Mouse (Mus musculus) mouse trophoblast stem cell (cell line): ENCODE data around the gene Hmga1b.
"Not testable (repeated sequence)": the region's sequence is repeated elsewhere in the genome, so short reads cannot be mapped to it uniquely, and the experiment has no call there.

Experiments used
- in situ Hi-C, 2 experiments: fragments of 300-500 bp; cut with MseI, MboI; formaldehyde crosslinking; loops; 2 replicates in 1 of 2; 3 replicates in 1 of 2; pipeline ENCODE4 v1.15.1; 2025

The Hmga1b gene

DNA sequence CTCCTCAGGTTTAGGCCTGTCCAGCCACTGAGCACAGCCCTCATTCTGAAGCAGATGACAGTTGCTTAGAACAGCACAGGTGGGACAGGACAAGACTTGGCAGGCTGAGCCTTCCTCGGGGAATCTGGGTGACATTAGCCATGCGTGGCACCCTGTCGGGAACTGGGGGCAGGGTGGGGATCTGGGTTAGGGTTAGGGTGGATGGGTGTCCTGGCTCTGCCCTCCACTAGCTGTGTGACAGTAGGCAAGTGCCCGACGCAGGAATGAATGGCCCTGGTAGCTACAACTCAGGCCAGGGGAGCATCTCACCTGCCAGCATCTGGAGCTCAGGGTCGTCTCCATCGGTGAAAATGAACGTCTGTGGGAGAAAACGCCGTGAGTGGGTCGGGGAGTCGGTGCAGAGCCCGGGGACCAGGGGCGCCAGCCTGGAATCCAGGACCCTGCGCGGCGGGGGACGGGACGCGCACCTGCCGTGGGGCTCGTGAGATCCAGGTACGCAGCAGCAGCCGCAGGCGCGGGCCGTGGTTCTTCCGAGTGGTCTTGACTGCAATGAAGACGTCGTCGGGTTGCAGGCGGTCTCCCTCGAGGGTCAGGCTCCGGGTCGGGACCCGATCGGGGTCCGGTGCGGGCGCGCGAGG is 21.0 kb downstream of the Hmga1b start:
- in situ Hi-C loops, result no loop called here

DNA sequence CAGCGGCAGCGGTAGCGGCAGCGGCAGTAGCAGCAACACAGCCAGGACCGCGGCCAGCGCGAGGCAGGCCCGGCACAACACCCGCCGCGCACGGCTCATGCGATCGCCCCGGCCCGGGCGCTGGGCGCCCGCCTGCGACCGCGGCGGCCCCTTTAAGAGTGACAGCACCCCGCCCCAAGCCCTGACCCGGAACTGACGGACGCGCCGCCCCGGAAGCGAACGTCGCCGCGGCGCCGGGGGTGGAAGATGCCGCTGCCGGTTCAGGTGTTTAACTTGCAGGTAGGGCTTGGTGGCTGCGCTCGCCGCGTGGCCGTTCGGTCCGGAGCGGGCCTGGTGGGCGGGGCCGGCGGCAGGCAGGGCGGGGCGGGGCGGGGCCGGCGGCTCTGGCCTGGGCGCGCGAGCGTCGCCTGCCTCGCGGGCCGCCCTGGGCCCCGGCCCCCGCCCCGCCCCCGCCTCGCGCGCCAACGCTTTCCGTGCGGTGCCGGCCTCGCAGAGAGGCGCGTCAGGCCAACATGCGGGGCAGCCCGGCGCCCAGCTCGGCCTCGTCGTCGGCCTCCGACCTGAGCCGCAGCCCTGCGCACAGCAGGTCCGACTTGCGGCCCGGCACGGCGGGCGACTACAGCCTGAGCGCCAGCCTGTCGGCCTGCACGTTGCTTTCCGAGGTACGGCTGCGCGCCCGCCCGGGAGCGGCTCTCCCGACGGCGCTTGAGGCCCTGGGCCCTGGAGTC is 21.6 kb downstream of the Hmga1b start, which contains the start of the genes Rfng and Gps1:
Gene Rfng (minus strand): TSS at position 144 of the 728 bp plus-strand sequence.
Gene Gps1 (plus strand): TSS at position 209 of the 728 bp plus-strand sequence.
- in situ Hi-C loops, result no loop called here

DNA sequence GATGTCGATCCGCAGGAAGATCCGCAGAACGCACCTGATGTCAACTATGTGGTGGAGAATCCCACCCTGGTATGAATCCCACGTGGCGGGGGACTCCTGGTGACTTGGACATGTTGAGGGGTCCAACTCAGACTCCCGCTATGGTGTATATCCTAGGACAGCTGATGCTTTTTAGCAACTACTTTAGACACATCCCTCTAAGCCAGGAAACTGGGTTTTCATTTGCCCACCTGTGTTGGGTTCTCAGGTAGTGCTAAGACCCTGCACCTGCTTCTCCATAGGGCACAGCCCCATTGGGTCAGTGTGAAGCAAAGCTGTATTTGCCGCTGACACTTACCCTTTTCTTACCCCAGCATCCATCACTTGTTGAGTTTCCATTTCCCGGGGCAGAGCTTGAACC is 22.6 kb downstream of the Hmga1b start:
- in situ Hi-C loops, result no loop called here

DNA sequence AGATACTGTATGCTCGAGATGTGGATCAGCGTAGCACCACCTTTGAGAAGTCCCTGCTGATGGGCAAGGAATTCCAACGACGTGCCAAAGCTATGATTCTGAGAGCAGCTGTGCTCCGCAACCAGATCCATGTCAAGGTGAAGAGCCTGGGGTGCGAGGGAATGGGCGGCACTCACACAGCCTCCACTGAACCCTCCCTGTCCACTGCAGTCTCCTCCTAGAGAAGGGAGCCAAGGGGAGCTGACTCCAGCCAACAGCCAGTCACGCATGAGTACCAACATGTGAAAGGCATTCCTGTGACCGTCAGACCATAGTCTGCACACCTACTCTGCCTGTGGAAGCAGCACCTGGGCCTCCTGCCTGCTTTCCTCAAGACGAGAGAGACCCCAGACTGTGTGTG is 25.9 kb downstream of the Hmga1b start:
- in situ Hi-C loops, result not testable (repeated sequence)

DNA sequence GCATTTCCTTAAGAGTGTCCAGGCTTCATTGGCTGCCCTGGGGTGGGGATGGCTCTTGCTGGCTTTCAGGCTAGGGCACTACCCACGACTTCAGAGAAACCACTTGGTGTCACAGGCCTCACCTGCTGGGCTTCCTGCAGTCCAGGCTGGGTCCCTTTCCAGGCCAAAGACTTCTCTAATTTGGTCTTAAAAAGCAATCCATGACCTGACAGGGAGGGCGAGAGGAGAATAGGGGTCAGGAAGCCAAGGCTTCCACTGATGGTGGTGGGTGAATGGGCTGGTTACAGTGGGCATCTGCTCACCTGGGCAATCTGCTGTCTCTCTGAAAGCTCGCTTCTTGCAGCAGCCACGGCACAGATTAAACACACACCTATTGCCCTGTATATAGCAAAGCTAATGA is 26.8 kb downstream of the Hmga1b start:
- in situ Hi-C loops, result no loop called here

DNA sequence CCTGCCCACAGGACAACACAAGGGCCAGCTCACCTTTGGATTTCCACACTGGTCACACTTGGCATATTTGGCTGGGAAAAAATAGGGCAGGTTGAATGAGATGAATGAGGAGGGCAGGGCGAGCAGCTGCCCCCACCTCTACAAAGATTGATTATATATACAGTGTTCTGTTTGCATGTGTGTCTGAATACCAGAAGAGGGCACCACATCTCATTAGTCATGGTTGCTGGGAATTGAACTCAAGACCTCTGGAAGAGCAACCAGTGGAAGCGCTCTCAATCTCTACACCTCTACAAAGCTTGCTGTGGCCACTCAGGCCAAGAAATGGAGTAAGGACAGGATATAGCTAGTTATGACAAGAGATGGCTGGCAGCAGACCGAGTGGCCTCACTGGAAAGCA is 27.2 kb downstream of the Hmga1b start:
- in situ Hi-C loops, result no loop called here

DNA sequence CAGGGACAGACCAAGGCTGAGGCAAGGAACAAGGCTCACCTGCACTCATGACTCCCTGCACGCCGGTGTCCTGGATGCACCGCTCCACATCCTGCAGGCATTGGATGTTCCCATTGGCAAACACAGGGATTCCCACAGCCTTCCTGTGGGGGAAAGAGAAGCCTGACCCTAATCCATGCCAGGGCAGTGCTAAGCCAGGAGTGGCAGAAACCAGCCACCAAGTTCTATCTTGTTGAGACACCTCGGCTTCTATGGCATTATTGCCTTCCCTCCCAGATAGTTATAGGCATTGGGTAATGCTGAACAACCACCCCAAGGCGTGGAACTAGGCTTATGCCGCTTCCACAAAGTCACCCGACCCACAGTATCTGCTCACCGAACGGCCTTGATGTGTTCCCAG is 30.1 kb downstream of the Hmga1b start:
- in situ Hi-C loops, result no loop called here

DNA sequence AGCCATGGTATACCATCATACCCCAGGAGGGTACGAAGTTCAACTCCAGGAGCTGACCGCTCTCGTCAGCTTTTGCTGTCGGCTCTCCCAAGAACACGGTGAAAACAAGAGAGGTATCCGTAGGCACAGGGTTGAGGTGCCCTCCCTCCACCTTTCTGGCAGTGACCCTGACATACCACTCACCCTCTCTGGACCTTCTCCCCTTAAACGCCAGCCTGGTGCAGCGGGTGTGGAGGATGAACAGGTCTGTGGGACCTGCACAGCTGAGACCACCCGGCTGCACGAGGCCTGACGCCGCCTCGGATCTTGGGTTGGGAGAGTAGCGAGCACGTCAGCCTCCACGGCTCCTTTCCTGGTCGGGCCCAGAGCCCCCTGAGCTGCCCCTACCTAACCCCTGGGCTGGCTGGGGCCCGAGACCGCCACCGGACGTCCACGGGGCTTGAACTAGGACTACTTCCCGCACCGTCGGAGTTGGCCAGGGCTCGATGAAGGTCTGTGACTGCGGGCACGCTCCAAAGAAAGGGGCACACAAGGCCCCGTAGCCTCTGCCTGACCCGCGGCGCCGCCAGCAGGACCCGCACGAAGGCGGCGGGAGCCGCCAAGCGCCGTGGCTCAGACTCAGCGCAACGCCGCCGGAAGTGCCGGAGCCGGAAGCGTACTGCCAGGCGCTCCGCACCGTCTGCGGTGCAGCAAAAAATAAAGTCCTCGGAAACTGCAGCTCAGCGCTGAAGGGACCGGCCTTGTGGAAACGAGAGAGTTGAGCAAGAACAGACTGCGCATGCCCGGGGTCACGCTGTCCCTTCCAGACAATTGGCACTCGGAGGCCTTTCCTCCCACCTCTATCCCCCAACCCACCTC is 33.4 kb downstream of the Hmga1b start, which contains the start of gene Dus1l:
Gene Dus1l (minus strand): TSS at position 648 of the 858 bp plus-strand sequence.
- in situ Hi-C loops, result no loop called here

DNA sequence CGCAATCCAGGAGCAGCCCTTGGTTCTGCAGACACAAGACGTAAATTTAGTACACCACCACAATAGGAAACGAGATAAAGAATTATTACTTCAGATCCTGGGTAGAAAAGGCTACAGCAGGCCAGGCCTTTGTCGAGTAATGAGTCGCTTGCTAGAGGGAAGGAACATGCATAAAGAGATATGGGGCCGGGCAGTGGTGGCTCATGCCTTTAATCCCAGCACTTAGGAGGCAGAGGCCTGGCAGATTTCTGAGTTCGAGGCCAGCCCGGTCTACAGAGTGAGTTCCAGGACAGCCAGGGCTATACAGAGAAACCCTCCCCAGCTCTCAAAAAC is 34.0 kb downstream of the Hmga1b start:
- in situ Hi-C loops, result no loop called here

DNA sequence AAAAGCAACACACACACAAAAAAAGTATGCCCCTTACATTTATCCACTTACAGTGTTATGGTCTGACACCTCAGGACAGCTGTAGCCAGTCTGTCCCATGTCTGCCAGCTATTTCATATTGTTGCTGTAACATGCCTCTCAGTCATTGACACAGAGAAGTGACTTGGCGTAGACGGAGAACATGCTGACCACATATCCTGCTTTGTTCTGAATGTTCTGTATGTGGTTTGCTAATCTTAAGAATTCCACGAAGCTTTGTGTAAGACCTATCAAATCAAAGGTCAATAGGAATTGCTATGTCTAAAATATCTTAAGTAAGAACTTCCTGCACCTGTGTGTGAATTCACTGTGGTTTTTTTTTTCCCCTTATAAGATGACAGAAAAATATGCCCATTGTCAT is 35.6 kb downstream of the Hmga1b start:
- in situ Hi-C loops, result no loop called here

DNA sequence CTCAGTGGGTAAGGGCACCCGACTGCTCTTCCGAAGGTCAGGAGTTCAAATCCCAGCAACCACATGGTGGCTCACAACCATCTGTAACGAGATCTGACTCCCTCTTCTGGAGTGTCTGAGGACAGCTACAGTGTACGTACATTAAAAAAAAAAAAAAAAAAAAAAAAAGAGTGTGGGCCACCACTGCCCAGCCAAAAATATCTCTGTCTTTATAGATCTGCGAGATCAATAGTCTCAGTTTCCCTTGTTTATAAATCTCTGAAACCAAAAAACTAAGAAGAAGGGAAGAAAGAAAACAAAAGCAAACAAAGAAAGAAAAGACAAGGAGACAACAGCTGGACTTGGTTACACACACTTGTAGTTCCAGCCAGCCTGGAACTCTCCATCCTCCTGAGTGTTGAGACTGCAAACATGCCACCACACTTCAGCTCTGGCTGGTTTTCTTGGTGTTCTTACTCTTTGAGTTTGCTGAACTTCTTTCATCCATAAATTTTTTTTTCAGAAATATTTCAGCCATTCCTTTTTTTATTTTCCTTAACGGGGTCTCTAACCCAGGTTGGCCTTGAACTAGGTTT is 36.8 kb downstream of the Hmga1b start:
- in situ Hi-C loops, result no loop called here

DNA sequence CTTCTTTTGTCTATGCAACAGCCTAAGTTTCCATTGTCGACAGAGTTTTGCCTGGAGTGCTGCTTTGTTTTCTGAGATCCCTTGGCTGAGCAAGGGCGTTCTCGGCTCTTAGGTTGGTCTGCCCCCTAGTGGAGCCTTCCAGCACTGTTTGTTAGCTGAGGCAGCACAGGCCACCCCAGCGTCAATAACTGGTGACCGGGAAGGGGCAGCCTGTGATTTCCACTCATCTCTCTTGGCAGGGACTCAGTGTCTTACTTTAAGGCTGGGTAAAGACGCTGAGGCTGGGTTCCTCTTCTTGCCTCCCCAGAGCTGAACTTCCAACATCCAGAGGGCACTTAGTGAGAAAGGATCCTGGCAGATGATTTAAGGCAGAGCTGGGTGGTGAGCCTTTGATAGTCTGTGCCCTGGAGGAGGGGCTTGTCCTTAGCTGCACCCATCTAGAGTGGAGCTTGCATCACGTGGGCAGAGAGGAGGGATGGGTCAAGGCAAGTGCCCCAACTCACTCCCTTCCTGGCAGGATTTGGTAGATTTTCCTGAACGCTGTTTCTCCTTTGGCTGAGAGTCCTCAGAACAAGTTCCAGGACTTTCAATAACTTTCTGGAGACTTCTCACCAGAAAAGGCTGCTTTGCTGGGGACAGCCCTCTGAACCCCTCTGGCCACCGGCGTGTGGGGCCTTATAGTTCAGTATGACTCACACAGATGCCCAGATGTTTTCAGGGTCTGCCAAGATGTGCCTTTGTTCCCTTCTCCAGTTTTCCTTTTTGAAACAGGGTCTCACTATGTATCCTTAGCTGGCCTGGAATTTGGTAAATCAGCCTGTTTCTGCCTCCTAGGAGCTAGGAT is 37.7 kb downstream of the Hmga1b start:
- in situ Hi-C loops, result no loop called here

DNA sequence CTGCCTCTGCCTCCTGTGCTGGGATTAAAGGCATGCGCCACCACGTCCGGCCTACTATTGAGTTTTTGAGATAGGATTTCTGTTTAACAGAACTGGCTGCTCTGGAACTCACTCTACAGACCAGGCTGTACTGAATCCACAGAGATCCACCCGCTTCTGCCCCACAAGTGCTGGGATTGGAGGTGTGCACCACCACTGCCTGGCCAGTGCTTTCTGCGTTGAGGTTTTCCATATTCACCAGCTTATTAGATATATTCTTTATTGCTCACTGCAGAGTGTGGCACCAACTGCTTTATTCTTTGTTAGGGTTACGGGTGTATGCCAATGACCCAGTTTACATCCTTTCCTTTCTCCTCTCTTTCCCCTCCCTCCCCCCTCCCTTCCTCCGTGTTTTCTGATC is 41.7 kb downstream of the Hmga1b start:
- in situ Hi-C loops, result no loop called here

DNA sequence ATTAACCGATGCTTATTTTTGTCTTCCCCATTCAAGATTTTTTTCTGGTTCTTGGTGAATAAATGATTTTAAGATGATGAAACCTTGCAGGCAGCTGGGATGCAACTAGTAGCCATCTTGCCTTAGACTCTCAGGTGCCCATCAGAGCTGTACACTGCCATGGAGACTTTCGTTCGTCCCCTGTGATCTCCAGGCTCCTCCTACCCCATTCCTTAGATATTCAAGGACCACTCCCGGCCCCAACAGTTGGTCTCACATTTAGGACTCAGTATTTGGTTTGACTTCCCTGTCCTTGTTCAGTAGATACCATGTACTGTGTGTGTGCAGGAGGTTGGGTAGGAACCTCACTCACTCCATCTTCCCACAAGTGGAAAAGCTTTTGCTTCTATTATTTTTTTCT is 42.2 kb downstream of the Hmga1b start:
- in situ Hi-C loops, result no loop called here

DNA sequence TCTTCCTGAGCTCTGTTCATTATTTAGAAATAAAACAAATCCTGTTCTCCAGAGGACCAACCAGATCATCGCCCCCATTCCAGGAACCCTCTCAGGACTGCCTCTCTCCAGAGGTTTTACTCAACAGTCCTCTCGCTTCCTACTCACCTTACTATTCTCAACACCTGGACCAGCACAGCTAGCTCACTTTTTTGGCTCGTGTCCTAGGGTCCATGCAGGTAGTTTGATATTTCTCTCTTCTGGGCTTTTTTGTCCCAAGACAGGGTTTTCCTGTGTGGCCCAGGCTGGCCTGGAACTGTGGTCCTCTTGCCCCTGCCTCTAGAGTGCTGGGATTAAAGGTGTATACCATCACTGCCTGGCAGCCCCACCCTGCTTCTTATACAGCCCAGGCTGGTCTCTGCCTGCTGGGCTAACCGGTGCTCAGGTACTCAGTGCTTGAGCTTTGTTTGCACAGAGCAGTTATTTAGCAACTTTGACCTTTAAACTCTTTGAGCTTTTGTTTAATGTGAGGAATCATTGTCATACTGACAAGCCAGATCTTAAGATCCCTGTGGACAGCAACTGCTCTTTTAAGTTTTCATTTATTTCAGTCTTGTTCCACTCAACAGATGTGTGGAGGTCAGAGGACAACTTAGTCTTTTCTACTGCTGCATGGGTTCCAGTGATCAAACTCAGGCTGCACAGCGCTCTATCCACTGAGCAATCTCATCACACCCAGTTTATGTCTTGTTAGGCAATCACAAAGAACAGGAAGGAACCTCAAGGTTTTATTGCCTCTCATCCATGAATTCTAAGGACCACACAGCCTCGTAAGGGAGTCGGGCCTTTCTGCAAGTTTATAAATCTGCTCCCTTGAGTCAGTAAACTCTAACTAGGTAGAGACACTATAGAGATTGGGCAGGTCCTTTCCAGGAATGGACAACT is 43.0 kb downstream of the Hmga1b start:
- in situ Hi-C loops, result no loop called here

DNA sequence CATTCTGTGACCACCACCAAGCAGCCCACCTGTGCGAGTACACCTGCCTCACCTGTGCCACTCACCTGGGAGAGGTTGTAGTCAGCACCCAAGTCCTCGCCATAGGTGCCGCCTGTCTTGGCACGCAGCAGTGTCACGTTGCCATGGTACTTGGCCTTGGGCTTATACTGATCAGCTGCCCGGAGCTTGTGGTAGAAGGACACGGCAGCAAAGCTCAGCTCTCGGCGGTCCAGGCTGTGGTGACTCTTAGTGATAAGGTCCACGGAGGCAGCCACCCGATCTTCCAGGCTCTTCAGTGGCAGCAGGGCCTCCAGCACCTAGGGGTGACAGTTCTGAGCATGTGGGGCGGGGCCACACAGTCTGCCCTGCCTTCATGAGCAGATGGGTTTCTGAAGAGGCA is 45.4 kb downstream of the Hmga1b start:
- in situ Hi-C loops, result no loop called here

DNA sequence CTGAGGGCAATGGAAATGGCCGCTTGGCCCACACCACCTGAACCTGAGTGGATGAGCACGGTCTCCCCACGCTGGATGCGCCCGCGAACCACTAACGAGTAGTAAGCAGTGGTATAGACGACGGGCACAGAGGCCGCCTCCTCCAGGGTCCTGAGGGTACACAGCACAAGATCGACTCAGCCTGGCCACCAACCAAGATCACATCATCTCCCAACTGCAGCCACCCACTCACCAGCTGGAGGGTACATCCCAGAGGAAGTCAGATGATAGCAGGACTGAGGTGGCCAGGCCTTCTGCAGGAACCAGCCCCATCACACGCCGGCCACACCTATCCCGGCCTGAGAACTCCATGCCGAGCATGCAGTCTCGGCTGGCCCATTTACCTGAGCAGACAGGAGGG is 49.5 kb downstream of the Hmga1b start:
- in situ Hi-C loops, result no loop called here
